Mouse (Mus musculus) activated CD4-positive, CD25-positive, alpha-beta regulatory T cell, adult 4 months (primary cell): ENCODE results near the gene Kdm5d. TPM values are rescaled to one million over a fixed set of nuclear protein-coding genes. Genes with fewer than 3 reads are reported as not detected.

ENCODE experiments used
- ATAC-seq: one replicate; pipeline ENCODE4 v1.8.0; 2017
- polyA plus RNA-seq, 2 experiments: library from polyadenylated mRNA; unstranded; fragments of 100-300 nt; shearing (Covaris generic); gene quantifications; one replicate each; pipeline ENCODE4 v1.2.1; 2017

The Kdm5d gene
- polyA plus RNA-seq, result 10 to 100 TPM; 25.2 to 29.0 TPM

GRCm38 (mm10) chrY:897393-898227 is at the start of gene Kdm5d:
Kdm5d (plus strand) TSS chrY:897788.
- peak; percentile 79 for ATAC-seq

- ATAC-seq, result no peak
Measured at GRCm38 (mm10) chrY:872404-872803, 25.2 kb upstream of the Kdm5d start.

GRCm38 (mm10) chrY:872855-873549 is 24.6 kb upstream of the Kdm5d start:
- no peak for ATAC-seq

Other genes starting within 250 kb of the Kdm5d start
- gene Zfy1, start 100.4 kb upstream of the Kdm5d start, polyA plus RNA-seq, result not detected
- gene Uba1y, start 79.1 kb upstream of the Kdm5d start, polyA plus RNA-seq, result under 1 TPM in 1 of 2 experiments, not detected in 1; 0.11 TPM
- 100 to 1,000 TPM; 165 to 178 TPM for gene Eif2s3y, start 112.8 kb downstream of the Kdm5d start, polyA plus RNA-seq